Mouse (Mus musculus) heart, postnatal 0 days (tissue): ENCODE data around the gene Vmn1r94. TPM values are rescaled to one million over a fixed set of nuclear protein-coding genes. Genes with fewer than 3 reads are reported as not detected.
"Not testable (repeated sequence)": the region's sequence is repeated elsewhere in the genome, so short reads cannot be mapped to it uniquely, and the experiment has no call there.

ENCODE experiments used
- ATAC-seq: fragments of 200-750 bp; cut with Nextera tagmentation; 2 replicates; pipeline ENCODE4 v1.8.0; 2017; ENCODE audit warnings: low read depth, moderate number of reproducible peaks, moderate library complexity; ENCODE audit not compliant: insufficient read depth
- DNase-seq: peaks from one replicate; pipeline ENCODE4 v3.0.0-alpha.2; 2016; ENCODE audit warnings: low spot score
- H3K27ac ChIP-seq: fragments of 300-500 bp; sonication (generic); 2 replicates; pipeline ENCODE4 v1.5.1; 2014; ENCODE audit warnings: low read depth, mild to moderate bottlenecking
- H3K27me3 ChIP-seq: fragments of 300-500 bp; sonication (generic); 2 replicates; pipeline ENCODE4 v1.6.1; 2014; ENCODE audit warnings: low read length, mixed read lengths; ENCODE audit not compliant: control insufficient read depth, insufficient read depth
- H3K36me3 ChIP-seq: fragments of 300-500 bp; sonication (generic); replicated peaks from 2 replicates; pipeline ENCODE4 v1.6.1; 2014; ENCODE audit warnings: low read length, mixed read lengths; ENCODE audit not compliant: control insufficient read depth, insufficient read depth
- H3K4me1 ChIP-seq: fragments of 300-500 bp; sonication (generic); 2 replicates; pipeline ENCODE4 v1.6.1; 2014; ENCODE audit warnings: antibody characterized with exemption; ENCODE audit not compliant: control insufficient read depth, insufficient read depth
- H3K4me2 ChIP-seq: fragments of 300-500 bp; sonication (generic); 2 replicates; pipeline ENCODE4 v1.6.1; 2014; ENCODE audit warnings: low read depth, mild to moderate bottlenecking, low read length, moderate library complexity
- H3K4me3 ChIP-seq: fragments of 300-500 bp; sonication (generic); 2 replicates; pipeline ENCODE4 v1.5.1; 2014; ENCODE audit warnings: low read depth, low read length
- H3K9ac ChIP-seq: fragments of 300-500 bp; sonication (generic); replicated peaks from 2 replicates; pipeline ENCODE4 v1.6.1; 2014; ENCODE audit warnings: low read depth, low read length, mixed read lengths
- H3K9me3 ChIP-seq: fragments of 300-500 bp; sonication (generic); replicated peaks from 2 replicates; pipeline ENCODE4 v1.6.1; 2016; ENCODE audit warnings: low read length; ENCODE audit not compliant: control insufficient read depth
- WGBS: fragments of 180-500 bp; shearing (Covaris S2); extraction: QIAGEN DNeasy Blood & Tissue Kit; methylation state at CpG from one replicate; pipeline ENCODE4 v1.1.7; 2014; 5-methylcytosine and 5-hydroxymethylcytosine counted together
- polyA plus RNA-seq: library from polyadenylated mRNA; unstranded; fragments of >200 nt; fragmentation: Nextera tagmentation; extraction: Ambion mirVana; gene quantifications from 2 replicates; pipeline ENCODE4 v1.2.1, GENCODE M21; 2015
- total RNA-seq: library from RNA; depleted of rRNA; stranded (reverse); fragments of >200 nt; gene quantifications from 2 replicates; pipeline ENCODE4 v1.2.3, GENCODE M21; 2014; ENCODE audit warnings: low replicate concordance; rRNA removed

Gene Vmn1r94
- total RNA-seq (not detected in 2 replicates), polyA plus RNA-seq (not detected in 2 replicates)

GRCm38 (mm10) chr7:20168277-20168676 is at the start of gene Vmn1r94:
TSS of gene Vmn1r94 (minus strand) at chr7:20168377.
- H3K9me3 ChIP-seq, H3K4me1 ChIP-seq, H3K36me3 ChIP-seq, H3K27me3 ChIP-seq, H3K27ac ChIP-seq, ATAC-seq, H3K9ac ChIP-seq, DNase-seq, H3K4me2 ChIP-seq, H3K4me3 ChIP-seq: not testable (repeated sequence)
- WGBS: no CpG with 5 or more reads among the region's 3 CpGs

DNA sequence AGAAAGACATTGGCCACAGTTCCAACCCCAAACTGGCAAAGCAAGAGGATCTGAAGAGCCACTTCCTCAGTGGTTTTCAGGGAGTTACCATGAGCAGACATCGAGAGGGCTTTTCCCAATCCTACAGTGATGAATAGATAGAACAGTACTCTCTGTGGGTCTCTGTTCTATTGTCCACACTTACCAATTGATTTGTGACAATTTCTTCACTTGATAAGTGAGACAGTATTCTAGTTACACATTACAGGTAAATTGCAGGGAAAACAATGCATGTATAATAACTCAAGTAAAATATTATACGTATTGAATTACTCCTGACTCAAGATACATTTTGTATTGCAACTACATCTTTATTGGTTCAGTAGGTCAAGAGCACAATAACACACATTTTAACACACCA is 37.3 kb upstream of the Vmn1r94 start, which contains the start of gene Gm6164:
Gene Gm6164, minus strand, starts transcription at position 101 of the 400 bp plus-strand sequence.
- H3K27me3 ChIP-seq, H3K4me3 ChIP-seq, H3K9me3 ChIP-seq, H3K4me1 ChIP-seq, H3K27ac ChIP-seq, H3K9ac ChIP-seq, DNase-seq, H3K4me2 ChIP-seq, ATAC-seq, H3K36me3 ChIP-seq: not testable (repeated sequence)
- WGBS: no CpG with 5 or more reads among the region's 2 CpGs

DNA sequence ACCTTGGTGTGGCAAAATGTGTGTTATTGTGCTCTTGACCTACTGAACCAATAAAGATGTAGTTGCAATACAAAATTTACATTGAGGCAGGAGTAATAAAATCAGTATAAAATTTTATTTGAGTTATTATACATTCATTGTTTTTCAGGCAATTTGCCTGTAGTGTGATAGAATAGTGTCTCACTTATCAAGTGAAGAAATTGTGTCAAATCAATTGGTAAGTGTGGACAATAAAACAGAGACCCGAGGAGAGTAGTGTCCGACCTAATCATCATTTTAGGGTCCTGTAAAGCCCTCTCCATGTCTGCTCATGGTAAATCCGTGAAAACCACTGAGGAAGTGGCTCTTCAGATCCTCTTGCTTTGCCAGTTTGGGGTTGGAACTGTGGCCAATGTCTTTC is 25.2 kb upstream of the Vmn1r94 start, which contains the start of gene Vmn1r95:
Gene Vmn1r95, plus strand, starts transcription at position 301 of the 400 bp plus-strand sequence.
- H3K9me3 ChIP-seq, H3K4me2 ChIP-seq, H3K27me3 ChIP-seq, ATAC-seq, DNase-seq, H3K9ac ChIP-seq, H3K4me3 ChIP-seq, H3K27ac ChIP-seq, H3K4me1 ChIP-seq, H3K36me3 ChIP-seq: not testable (repeated sequence)
- WGBS: no CpG with 5 or more reads among the region's 3 CpGs

- not testable (repeated sequence) for H3K9ac ChIP-seq, H3K27me3 ChIP-seq, DNase-seq, H3K4me2 ChIP-seq, H3K4me1 ChIP-seq, H3K36me3 ChIP-seq, H3K9me3 ChIP-seq, ATAC-seq, H3K27ac ChIP-seq, H3K4me3 ChIP-seq
- WGBS: no CpG with 5 or more reads among the region's 5 CpGs
Measured at GRCm38 (mm10) chr7:20138988-20139387, 29.2 kb downstream of the Vmn1r94 start, which contains the start of gene Vmn1r93. TSS of gene Vmn1r93 (minus strand) at chr7:20139088.

DNA sequence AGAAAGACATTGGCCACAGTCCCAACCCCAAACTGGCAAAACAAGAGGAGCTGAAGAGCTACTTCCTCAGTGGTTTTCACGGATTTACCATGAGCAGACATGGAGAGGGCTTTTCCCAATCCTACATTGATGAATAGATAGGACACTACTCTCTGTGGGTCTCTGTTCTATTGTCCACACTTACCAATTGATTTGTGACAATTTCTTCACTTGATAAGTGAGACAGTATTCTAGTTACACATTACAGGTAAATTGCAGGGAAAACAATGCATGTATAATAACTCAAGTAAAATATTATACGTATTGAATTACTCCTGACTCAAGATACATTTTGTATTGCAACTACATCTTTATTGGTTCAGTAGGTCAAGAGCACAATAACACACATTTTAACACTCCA is 45.7 kb downstream of the Vmn1r94 start, which contains the start of gene Gm16442:
Gene Gm16442, minus strand, starts transcription at position 101 of the 400 bp plus-strand sequence.
- not testable (repeated sequence) for H3K4me2 ChIP-seq, H3K9me3 ChIP-seq, H3K4me1 ChIP-seq, H3K27me3 ChIP-seq, H3K4me3 ChIP-seq, H3K9ac ChIP-seq, ATAC-seq, DNase-seq, H3K36me3 ChIP-seq, H3K27ac ChIP-seq
- WGBS: no CpG with 5 or more reads among the region's 2 CpGs

Other genes starting within 250 kb of the Vmn1r94 start
- 25.8 and 26.1 TPM in 2 replicates for gene Pvr, start 247.2 kb downstream of the Vmn1r94 start, total RNA-seq
- 11.3 and 11.6 TPM in 2 replicates for gene Pvr, start 247.2 kb downstream of the Vmn1r94 start, polyA plus RNA-seq
- 3.9 and 12.4 TPM in 2 replicates for gene Igsf23, start 217.6 kb downstream of the Vmn1r94 start, total RNA-seq
- 3.6 and 4.1 TPM in 2 replicates for gene Igsf23, start 217.6 kb downstream of the Vmn1r94 start, polyA plus RNA-seq
- gene Ceacam20, start 203.0 kb downstream of the Vmn1r94 start, total RNA-seq: not detected in 2 replicates
- not detected in 2 replicates for gene Ceacam20, start 203.0 kb downstream of the Vmn1r94 start, polyA plus RNA-seq
- gene Nlrp9b, start 176.9 kb downstream of the Vmn1r94 start, total RNA-seq: not detected in 2 replicates
- not detected in 2 replicates for gene Nlrp9b, start 176.9 kb downstream of the Vmn1r94 start, polyA plus RNA-seq
- not detected in 2 replicates for gene Vmn1r91, start 68.7 kb downstream of the Vmn1r94 start, total RNA-seq
- gene Vmn1r91, start 68.7 kb downstream of the Vmn1r94 start, polyA plus RNA-seq: not detected in 2 replicates
- gene Gm16442, start 45.8 kb downstream of the Vmn1r94 start, total RNA-seq: not detected in 2 replicates
- not detected in 2 replicates for gene Gm16442, start 45.8 kb downstream of the Vmn1r94 start, polyA plus RNA-seq
- not detected in 2 replicates for gene Vmn1r93, start 29.3 kb downstream of the Vmn1r94 start, total RNA-seq
- not detected in 2 replicates for gene Vmn1r93, start 29.3 kb downstream of the Vmn1r94 start, polyA plus RNA-seq
- not detected in 2 replicates for gene Vmn1r95, start 25.3 kb upstream of the Vmn1r94 start, total RNA-seq
- gene Vmn1r95, start 25.3 kb upstream of the Vmn1r94 start, polyA plus RNA-seq: not detected in 2 replicates
- gene Gm6164, start 37.2 kb upstream of the Vmn1r94 start, total RNA-seq: not detected in 2 replicates
- gene Gm6164, start 37.2 kb upstream of the Vmn1r94 start, polyA plus RNA-seq: not detected in 2 replicates
- gene Gm4498, start 65.5 kb upstream of the Vmn1r94 start, total RNA-seq: not detected in 2 replicates
- not detected in 2 replicates for gene Gm4498, start 65.5 kb upstream of the Vmn1r94 start, polyA plus RNA-seq
- not detected in 2 replicates for gene Gm5890, start 94.5 kb upstream of the Vmn1r94 start, total RNA-seq
- not detected in 2 replicates for gene Gm5890, start 94.5 kb upstream of the Vmn1r94 start, polyA plus RNA-seq
- gene Gm4133, start 165.7 kb upstream of the Vmn1r94 start, total RNA-seq: not detected in 2 replicates
- gene Gm4133, start 165.7 kb upstream of the Vmn1r94 start, polyA plus RNA-seq: not detected in 2 replicates
- gene Gm5728, start 207.0 kb upstream of the Vmn1r94 start, total RNA-seq: not detected in 2 replicates
- not detected in 2 replicates for gene Gm5728, start 207.0 kb upstream of the Vmn1r94 start, polyA plus RNA-seq
- gene Vmn1r100, start 249.6 kb upstream of the Vmn1r94 start, total RNA-seq: not detected in 2 replicates
- gene Vmn1r100, start 249.6 kb upstream of the Vmn1r94 start, polyA plus RNA-seq: not detected in 2 replicates